Mouse (Mus musculus) liver, postnatal 0 days (tissue): Measurements from ENCODE around the gene Fsd2. TPM values are rescaled to one million over a fixed set of nuclear protein-coding genes. Genes with fewer than 3 reads are reported as not detected.

Source experiments
- ATAC-seq: fragments of 200-750 bp; cut with Nextera tagmentation; 2 replicates; pipeline ENCODE4 v1.8.0; 2017; ENCODE audit warnings: mild to moderate bottlenecking, moderate library complexity
- DNase-seq: peaks from one replicate; pipeline ENCODE4 v3.0.0-alpha.2; 2016
- H3K27ac ChIP-seq: fragments of 300-500 bp; sonication (generic); 2 replicates; pipeline ENCODE4 v1.5.1; 2014; ENCODE audit warnings: antibody characterized with exemption, moderate library complexity, mild to moderate bottlenecking, low read depth
- H3K27me3 ChIP-seq: fragments of 300-500 bp; sonication (generic); 2 replicates; pipeline ENCODE4 v1.6.1; 2014; ENCODE audit warnings: low read length, control low read depth, mixed read lengths; ENCODE audit not compliant: insufficient read depth
- H3K36me3 ChIP-seq: fragments of 300-500 bp; sonication (generic); replicated peaks from 2 replicates; pipeline ENCODE4 v1.6.1; 2014; ENCODE audit warnings: mild to moderate bottlenecking, control low read depth, low read length, moderate library complexity, mixed read lengths; ENCODE audit not compliant: insufficient read depth
- H3K4me1 ChIP-seq: fragments of 300-500 bp; sonication (generic); 2 replicates; pipeline ENCODE4 v1.6.1; 2014; ENCODE audit warnings: antibody characterized with exemption, mild to moderate bottlenecking, control low read depth; ENCODE audit not compliant: insufficient read depth
- H3K4me2 ChIP-seq: fragments of 300-500 bp; sonication (generic); 2 replicates; pipeline ENCODE4 v1.6.1; 2014; ENCODE audit warnings: low read depth, mild to moderate bottlenecking, low read length, moderate library complexity, mixed read lengths
- H3K4me3 ChIP-seq: fragments of 300-500 bp; sonication (generic); 2 replicates; pipeline ENCODE4 v1.5.1; 2014; ENCODE audit warnings: low read depth, low read length
- H3K9ac ChIP-seq: fragments of 300-500 bp; sonication (generic); replicated peaks from 2 replicates; pipeline ENCODE4 v1.6.1; 2014; ENCODE audit warnings: mild to moderate bottlenecking, moderate library complexity
- H3K9me3 ChIP-seq: fragments of 300-500 bp; sonication (generic); 2 replicates; pipeline ENCODE4 v1.6.1; 2016; ENCODE audit warnings: mild to moderate bottlenecking, control low read depth, low read length, mixed read lengths
- CTCF ChIP-seq: sonication (generic); IDR thresholded peaks from 2 replicates; pipeline ENCODE4 v1.5.1; 2016; ENCODE audit warnings: antibody characterized with exemption, low read depth
- EP300 ChIP-seq: IDR thresholded peaks from 2 replicates; pipeline ENCODE4 v1.6.1; 2016; ENCODE audit warnings: antibody characterized with exemption, low read depth, mild to moderate bottlenecking
- WGBS: fragments of 180-500 bp; shearing (Covaris S2); extraction: QIAGEN DNeasy Blood & Tissue Kit; methylation state at CpG from one replicate; pipeline ENCODE4 v1.1.7; 2014; ENCODE audit not compliant: insufficient replicate concordance; 5-methylcytosine and 5-hydroxymethylcytosine counted together
- polyA plus RNA-seq: library from polyadenylated mRNA; unstranded; fragments of >200 nt; fragmentation: Nextera tagmentation; extraction: Ambion mirVana; gene quantifications from 2 replicates; pipeline ENCODE4 v1.2.1, GENCODE M21; 2015

Gene Fsd2
- polyA plus RNA-seq, 1 experiment from 2014 or later, result 0.28 TPM

GRCm38 (mm10) chr7:81564766-81565165, 2.0 kb downstream of the Fsd2 start:
- no peak for DNase-seq
- H3K27ac ChIP-seq, result no peak overlapping the region
- 69% methylated on average over 7 of the region's 7 CpGs for WGBS
- H3K4me1 ChIP-seq, result no peaks in the 10 kb centered on the region
- no peak overlapping the region for H3K4me3 ChIP-seq
- H3K4me2 ChIP-seq, result no peak overlapping the region
- H3K27me3 ChIP-seq, result no peaks in the 10 kb centered on the region
- H3K9me3 ChIP-seq, result no peaks in the 10 kb centered on the region
- H3K9ac ChIP-seq, result no peak overlapping the region
- ATAC-seq, result no peak
- TF ChIP-seq EP300 (no peak), CTCF (no peak)
- H3K36me3 ChIP-seq, result no peaks in the 10 kb centered on the region

- TF ChIP-seq CTCF, result no peak
- TF ChIP-seq EP300, result no peak
- ATAC-seq (no peak), DNase-seq (no peak)
- no peaks in the 10 kb centered on the region for H3K36me3 ChIP-seq
- H3K27me3 ChIP-seq, result no peaks in the 10 kb centered on the region
- H3K9me3 ChIP-seq, result no peaks in the 10 kb centered on the region
- no peaks in the 10 kb centered on the region for H3K4me1 ChIP-seq
- no peak overlapping the region for H3K27ac ChIP-seq
- H3K9ac ChIP-seq, result no peak overlapping the region
- H3K4me2 ChIP-seq, result no peak overlapping the region
- H3K4me3 ChIP-seq, result no peak overlapping the region
- WGBS, result 67% methylated on average over 4 of the region's 4 CpGs
Observed at GRCm38 (mm10) chr7:81563506-81564015, 3.2 kb downstream of the Fsd2 start.

- H3K4me1 ChIP-seq, result no peaks in the 10 kb centered on the region
- 59% methylated on average over 5 of the region's 5 CpGs for WGBS
- no peak overlapping the region for H3K4me3 ChIP-seq
- DNase-seq (no peak), ATAC-seq (no peak)
- H3K9me3 ChIP-seq, result no peaks in the 10 kb centered on the region
- TF ChIP-seq EP300 (no peak), CTCF (no peak)
- H3K27me3 ChIP-seq, result no peaks in the 10 kb centered on the region
- H3K27ac ChIP-seq, result no peak overlapping the region
- no peak overlapping the region for H3K4me2 ChIP-seq
- no peak overlapping the region for H3K9ac ChIP-seq
- no peaks in the 10 kb centered on the region for H3K36me3 ChIP-seq
Observed at GRCm38 (mm10) chr7:81561211-81561610, 5.5 kb downstream of the Fsd2 start.

GRCm38 (mm10) chr7:81560101-81561049, 6.4 kb downstream of the Fsd2 start:
- Histone ChIP-seq H3K4me3 (no peak overlapping the region), H3K9ac (no peak overlapping the region), H3K27ac (no peak overlapping the region), H3K27me3 (no peaks in the 10 kb centered on the region), H3K36me3 (no peaks in the 10 kb centered on the region), H3K4me1 (no peaks in the 10 kb centered on the region), H3K4me2 (no peak overlapping the region), H3K9me3 (no peaks in the 10 kb centered on the region)
- ATAC-seq, result no peak
- 56% methylated on average over 8 of the region's 8 CpGs for WGBS
- no peak for TF ChIP-seq EP300
- no peak for TF ChIP-seq CTCF
- DNase-seq, result peak; percentile 6

- TF ChIP-seq EP300 (no peak), CTCF (no peak)
- H3K9ac ChIP-seq, result no peak overlapping the region
- H3K9me3 ChIP-seq, result no peaks in the 10 kb centered on the region
- H3K4me1 ChIP-seq, result no peaks in the 10 kb centered on the region
- WGBS, result 74% methylated on average over 14 of the region's 14 CpGs
- H3K36me3 ChIP-seq, result no peaks in the 10 kb centered on the region
- no peaks in the 10 kb centered on the region for H3K27me3 ChIP-seq
- H3K27ac ChIP-seq, result no peak overlapping the region
- ATAC-seq, result no peak
- H3K4me2 ChIP-seq, result no peak overlapping the region
- DNase-seq, result peak; percentile 8
- H3K4me3 ChIP-seq, result no peak overlapping the region
Observed at GRCm38 (mm10) chr7:81559231-81559980, 7.3 kb downstream of the Fsd2 start.

GRCm38 (mm10) chr7:81557985-81558360, 8.8 kb downstream of the Fsd2 start:
- Histone ChIP-seq H3K27me3 (no peaks in the 10 kb centered on the region), H3K4me3 (no peak overlapping the region), H3K4me2 (no peak overlapping the region), H3K4me1 (no peaks in the 10 kb centered on the region), H3K27ac (no peak overlapping the region), H3K9me3 (no peaks in the 10 kb centered on the region), H3K9ac (no peak overlapping the region), H3K36me3 (no peaks in the 10 kb centered on the region)
- WGBS, result 63% methylated on average over 4 of the region's 4 CpGs
- DNase-seq (no peak), ATAC-seq (no peak)
- TF ChIP-seq EP300, result no peak
- TF ChIP-seq CTCF, result no peak
